Mouse (Mus musculus) testis, postnatal 10 days (tissue): ENCODE results near the gene Arl13b.

Source experiments
- DNase-seq: peaks from one replicate; pipeline ENCODE4 v3.0.0; 2021; ENCODE audit warnings: low spot score

Gene Arl13b

GRCm38 (mm10) chr16:62846498-62847312 is at the start of gene Arl13b:
Gene Arl13b, minus strand, starts transcription at chr16:62847040.
- peak; percentile 92 for DNase-seq

DNA sequence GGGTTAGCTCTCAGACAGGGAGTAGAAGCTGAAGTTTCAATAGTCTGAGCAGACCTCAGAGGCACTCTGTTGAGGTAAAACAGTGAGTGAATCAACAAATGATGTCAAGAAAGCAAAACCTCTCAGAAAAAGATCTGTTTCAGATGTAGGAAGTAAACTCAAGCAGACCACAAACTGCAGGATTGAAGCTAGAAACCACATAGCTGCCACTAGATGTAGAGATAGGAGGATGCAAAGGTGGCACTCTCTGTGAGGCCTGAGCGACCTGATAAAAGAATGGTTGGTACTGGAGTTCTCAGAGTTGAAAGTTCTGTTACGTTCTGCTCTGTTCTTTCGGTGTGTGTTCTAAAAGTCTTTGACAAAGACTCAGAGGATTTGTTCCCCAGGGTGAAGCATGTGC is 49.0 kb upstream of the Arl13b start:
- DNase-seq, result no peak

- DNase-seq, result no peak
Observed at GRCm38 (mm10) chr16:62874065-62874464, 27.2 kb upstream of the Arl13b start.

DNA sequence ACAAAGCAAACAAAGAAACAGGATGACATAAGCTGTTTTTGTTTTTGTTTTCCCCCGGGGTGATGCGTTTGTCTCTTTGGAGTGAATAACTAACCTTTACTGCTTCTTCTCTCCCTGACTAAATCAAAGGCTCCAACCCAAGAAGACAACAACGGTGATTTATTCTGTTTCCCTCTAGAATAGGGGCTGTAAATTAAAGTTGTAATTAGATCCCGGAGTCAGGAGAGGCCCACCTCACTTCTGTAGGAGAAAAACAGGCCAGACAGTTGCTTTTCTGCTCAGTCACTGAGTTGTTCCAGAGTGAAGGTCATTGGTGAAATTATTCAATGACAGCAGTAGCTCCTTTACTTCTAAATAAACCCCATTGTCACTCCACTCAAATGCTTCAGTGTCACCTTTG is 26.3 kb upstream of the Arl13b start:
- DNase-seq, result no peak

GRCm38 (mm10) chr16:62872688-62873117 is 25.9 kb upstream of the Arl13b start:
- no peak for DNase-seq

- no peak for DNase-seq
Observed at GRCm38 (mm10) chr16:62861455-62861854, 14.6 kb upstream of the Arl13b start.

DNA sequence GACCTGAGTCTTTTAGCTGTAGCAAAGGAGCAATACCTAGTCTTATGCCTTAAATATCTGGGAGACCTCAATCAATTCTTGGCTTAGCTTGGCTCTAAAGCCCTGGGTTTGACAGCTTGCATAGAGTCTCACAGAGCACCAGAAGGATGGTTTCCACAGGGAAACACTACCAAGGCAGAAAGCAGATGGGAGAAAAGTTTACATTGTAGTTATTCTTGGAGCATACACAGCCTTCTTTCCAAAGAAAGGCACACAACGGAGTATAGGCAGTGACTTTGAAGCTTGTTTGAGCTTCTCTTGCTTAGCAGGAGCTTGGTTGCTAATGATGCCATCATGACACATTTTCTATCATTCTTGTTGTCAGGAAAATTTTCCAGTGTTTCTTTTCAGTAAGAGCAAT is 13.3 kb upstream of the Arl13b start:
- DNase-seq, result no peak

GRCm38 (mm10) chr16:62858018-62858417 is 11.2 kb upstream of the Arl13b start:
- DNase-seq, result no peak

DNA sequence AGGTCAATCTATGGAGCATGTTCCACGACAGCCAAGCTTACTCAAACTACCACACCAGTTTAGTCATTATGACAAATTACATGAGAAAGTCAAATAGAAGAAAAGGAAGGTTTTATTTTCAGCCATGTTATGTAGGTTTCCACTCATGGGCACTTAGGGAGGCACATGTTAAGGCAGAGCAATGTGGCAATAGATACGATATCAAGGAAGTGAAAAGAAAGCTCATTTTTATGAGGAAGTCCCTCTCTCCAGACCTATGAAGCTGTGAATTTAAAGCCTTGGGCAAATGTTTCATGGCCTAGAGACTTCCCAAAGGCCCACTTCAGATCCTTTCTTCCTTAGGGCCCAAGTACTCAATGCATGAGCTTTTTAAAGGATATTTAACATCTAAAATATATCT is 10.7 kb upstream of the Arl13b start:
- no peak for DNase-seq

DNA sequence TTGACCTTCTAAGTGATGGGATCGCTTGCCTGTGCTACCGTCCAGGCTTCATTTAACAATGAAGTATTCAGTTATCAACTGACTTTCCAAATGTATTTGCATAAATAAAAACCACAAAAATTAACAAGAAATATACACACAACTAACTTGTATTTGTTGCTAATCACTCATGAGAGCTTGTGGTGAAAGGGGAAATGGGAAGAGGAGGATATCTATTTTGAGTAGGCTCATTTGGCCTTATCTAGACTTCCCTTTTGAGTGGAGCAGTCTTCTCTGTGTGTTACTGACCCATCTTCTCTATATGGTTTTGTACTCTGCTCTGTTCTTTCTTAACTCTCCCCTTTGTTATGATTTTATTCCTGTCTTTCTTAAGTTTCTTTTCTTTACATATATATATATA is 9.4 kb upstream of the Arl13b start:
- DNase-seq, result no peak

GRCm38 (mm10) chr16:62855385-62855784 is 8.5 kb upstream of the Arl13b start:
- DNase-seq, result no peak

DNA sequence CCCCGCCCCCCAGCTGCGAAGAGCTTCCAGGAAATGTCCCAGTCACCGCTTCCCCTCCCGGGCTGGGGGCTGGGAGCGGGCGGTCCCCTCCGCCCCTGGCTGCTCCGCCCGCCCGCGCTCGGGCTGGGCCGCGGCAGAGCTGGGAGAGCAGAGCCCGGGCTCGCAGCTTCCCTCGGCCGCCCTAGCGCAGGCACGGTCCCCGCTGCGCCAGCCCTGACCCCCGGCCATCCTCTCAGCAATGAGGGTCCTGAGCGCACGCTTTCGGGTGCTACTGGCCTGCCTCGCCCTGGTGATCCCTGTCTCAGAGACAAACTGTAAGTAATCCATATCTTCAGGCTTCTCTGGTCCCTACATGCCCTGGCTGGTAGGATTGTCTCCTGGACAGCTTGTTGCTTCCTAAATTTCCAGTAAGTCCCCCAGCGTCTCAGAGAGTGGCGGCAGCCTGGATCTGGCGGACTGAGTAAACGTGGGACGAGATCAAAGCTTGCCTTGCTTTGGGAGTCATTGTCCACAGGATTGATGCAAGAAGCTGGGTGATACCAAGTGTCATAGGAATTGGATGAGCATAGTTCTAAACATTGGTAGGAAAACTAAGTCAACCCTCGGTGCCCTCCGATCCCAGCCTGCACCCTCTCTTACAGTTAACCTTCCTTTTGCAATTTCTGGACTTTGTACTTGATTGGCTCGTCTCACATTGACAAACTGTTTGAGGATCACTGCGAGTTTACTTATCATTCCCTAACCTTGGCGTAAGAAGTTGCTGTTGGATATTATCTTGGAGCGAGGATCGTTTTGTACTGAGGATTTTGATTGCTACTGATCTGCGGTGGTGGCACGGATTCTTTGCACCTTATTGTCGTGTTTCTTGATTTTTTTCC is 7.6 kb upstream of the Arl13b start, which contains the start of gene Pros1:
Pros1 (plus strand) TSS at position 117 of the 878 bp plus-strand sequence.
- DNase-seq, result peak; percentile 70

DNA sequence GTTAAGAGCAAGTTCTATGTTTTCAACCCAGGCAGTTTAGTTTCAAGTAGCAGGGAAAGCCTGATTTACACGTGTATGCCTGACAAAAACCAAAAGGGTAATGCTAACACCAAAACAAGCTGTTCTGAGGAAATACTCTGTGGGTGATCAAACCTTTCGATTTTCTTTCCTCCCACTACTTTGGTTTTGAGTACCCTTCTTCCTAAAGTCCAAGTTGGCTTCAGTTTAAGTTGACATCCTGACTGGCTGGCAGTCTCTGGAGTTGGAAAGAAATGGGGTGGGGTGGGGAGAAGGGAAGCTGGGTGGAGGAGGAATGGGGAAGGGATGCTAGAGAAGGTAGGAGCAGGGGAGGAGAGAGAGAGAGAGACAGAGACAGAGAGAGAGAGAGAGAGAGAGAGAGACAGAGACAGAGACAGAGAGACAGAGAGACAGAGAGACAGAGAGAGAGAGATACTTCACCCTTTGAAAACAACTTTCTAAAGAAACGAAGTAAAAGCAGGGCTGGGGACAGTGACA is 6.8 kb upstream of the Arl13b start:
- DNase-seq, result no peak

- DNase-seq, result no peak
Observed at GRCm38 (mm10) chr16:62852464-62853252, 5.8 kb upstream of the Arl13b start.

- no peak for DNase-seq
Observed at GRCm38 (mm10) chr16:62845341-62845740, 1.5 kb downstream of the Arl13b start.

- no peak for DNase-seq
Observed at GRCm38 (mm10) chr16:62834016-62834735, 12.7 kb downstream of the Arl13b start.

DNA sequence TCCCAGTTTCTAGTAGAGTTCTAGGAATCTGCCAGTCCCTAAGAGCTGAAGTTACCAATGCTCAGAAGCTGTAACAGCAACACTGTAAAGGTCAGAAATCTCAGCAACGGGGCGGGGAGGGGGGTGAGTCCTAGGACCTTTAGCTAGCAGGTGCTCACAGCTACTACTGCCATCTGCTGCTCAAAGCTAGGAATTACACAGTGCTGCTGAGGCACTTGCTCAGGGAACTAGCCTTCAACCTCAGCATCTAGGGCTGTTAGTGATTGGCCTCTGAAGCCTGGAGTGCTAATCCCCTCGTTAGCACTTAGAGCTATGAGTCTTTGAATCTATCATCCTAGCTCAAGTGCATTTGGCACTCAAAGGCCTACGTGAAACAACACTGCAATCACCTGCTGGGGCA is 14.4 kb downstream of the Arl13b start:
- DNase-seq, result peak; percentile 56

- no peak for DNase-seq
Observed at GRCm38 (mm10) chr16:62832027-62832426, 14.8 kb downstream of the Arl13b start.

GRCm38 (mm10) chr16:62826156-62827001 is 20.5 kb downstream of the Arl13b start:
- DNase-seq, result no peak

- no peak for DNase-seq
Observed at GRCm38 (mm10) chr16:62822472-62822871, 24.4 kb downstream of the Arl13b start.
